Mouse (Mus musculus): ENCODE results near the gene Map4k5. TPM values are rescaled to one million over a fixed set of nuclear protein-coding genes. Genes with fewer than 3 reads are reported as not detected.

The Map4k5 gene
- polyA plus RNA-seq, 1 experiment from 2014 or later, result 42.3 TPM

DNA sequence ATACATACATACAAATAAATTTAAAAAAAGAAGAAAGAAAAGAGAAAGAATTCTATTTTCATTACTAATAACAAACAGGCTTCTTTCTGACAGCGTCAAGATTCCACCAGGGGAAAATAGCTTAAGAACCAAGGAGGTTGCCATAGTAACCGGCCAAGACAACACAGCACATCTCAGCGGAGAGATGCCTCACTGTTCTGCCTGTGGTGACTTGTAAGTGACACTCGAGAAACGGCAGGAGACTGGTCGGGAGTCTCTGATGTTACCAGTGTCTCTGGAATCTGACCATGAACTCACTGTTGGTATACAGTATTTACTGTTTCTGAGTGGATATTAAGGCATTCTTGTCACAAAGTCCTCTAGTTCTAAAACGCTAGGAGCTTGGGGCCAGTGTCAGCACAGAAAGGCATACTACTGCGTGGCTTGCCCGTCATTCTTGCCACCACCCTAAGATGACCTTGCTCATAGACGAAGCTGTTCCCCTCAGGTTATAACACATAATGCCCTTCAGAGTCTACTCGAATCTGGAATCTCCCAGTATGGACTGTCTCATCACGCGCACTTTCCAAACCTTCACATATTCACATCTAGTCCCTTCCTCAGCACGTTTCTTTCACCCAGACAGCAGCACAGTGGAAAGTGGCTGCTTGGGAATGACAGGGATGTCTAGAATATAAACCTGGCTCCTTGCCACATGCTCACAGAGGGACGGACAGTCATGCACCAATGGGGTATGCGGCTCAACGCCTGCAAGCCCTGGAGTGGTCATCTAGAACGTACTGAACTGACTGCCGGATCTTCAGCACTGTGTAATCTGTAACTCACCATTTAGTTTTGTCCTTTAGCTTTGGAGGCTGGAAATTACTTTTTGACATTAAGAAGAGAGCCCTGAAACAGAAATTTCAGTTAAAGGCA is 49.2 kb downstream of the Map4k5 start:
- H3K27ac ChIP-seq (ENCODE audit: low read depth, low read length), result no peak overlapping the region
- H3K27me3 ChIP-seq (ENCODE audit: control insufficient read depth, insufficient read depth, low read length), result no peaks in the 10 kb centered on the region
- peak; percentile 34 for DNase-seq (ENCODE audit: low spot score)
- H3K9me3 ChIP-seq (ENCODE audit: control insufficient read depth, low read length), result no peaks in the 10 kb centered on the region
- no peaks in the 10 kb centered on the region; the same call in 1 of the 2 replicates for H3K36me3 ChIP-seq (ENCODE audit: control insufficient read depth, insufficient read depth, low read length)
- no peak for ATAC-seq (ENCODE audit: insufficient read depth, low FRiP score, low TSS enrichment)
- no peak overlapping the region for H3K4me2 ChIP-seq (ENCODE audit: low read depth)
- WGBS, result 70% methylated on average over 19 of the region's 19 CpGs
- no peaks in the 10 kb centered on the region for H3K4me1 ChIP-seq (ENCODE audit: control insufficient read depth, insufficient read depth, low read length)
- H3K4me3 ChIP-seq (ENCODE audit: low read depth, low read length), result no peak overlapping the region
- no peak overlapping the region for H3K9ac ChIP-seq (ENCODE audit: low read length)

DNA sequence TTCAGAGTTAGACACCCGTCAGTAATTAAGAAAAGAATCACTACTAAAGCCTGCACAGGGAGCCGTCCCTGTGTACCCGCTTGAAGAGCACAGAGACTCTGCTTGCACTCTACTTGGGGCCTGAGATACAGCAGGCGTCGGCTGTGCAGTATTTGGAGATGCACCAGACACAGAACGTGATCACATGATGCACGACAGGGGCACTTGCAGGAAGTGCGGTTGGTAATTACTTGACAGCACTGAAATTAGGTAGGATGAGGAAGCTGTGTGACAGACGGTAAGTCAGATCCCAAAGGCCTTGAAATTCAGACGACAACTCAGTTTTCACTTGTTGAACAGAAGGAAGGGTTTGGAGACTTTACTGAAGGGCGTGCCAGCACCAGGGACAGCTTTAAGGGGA is 54.6 kb downstream of the Map4k5 start:
- Histone ChIP-seq H3K27me3 (ENCODE audit: control insufficient read depth, insufficient read depth, low read length) (no peaks in the 10 kb centered on the region), H3K27ac (ENCODE audit: low read depth, low read length) (no peak overlapping the region), H3K4me1 (ENCODE audit: control insufficient read depth, insufficient read depth, low read length) (no peaks in the 10 kb centered on the region), H3K4me3 (ENCODE audit: low read depth, low read length) (no peak overlapping the region), H3K36me3 (ENCODE audit: control insufficient read depth, insufficient read depth, low read length) (peaks cover 3% of the 10 kb centered on the region; the same call in 1 of the 2 replicates), H3K9me3 (ENCODE audit: control insufficient read depth, low read length) (no peaks in the 10 kb centered on the region), H3K4me2 (ENCODE audit: low read depth) (no peak overlapping the region), H3K9ac (ENCODE audit: low read length) (no peak overlapping the region)
- 84% methylated on average over 11 of the region's 11 CpGs for WGBS
- DNase-seq (ENCODE audit: low spot score) (no peak), ATAC-seq (ENCODE audit: insufficient read depth, low FRiP score, low TSS enrichment) (no peak)

DNA sequence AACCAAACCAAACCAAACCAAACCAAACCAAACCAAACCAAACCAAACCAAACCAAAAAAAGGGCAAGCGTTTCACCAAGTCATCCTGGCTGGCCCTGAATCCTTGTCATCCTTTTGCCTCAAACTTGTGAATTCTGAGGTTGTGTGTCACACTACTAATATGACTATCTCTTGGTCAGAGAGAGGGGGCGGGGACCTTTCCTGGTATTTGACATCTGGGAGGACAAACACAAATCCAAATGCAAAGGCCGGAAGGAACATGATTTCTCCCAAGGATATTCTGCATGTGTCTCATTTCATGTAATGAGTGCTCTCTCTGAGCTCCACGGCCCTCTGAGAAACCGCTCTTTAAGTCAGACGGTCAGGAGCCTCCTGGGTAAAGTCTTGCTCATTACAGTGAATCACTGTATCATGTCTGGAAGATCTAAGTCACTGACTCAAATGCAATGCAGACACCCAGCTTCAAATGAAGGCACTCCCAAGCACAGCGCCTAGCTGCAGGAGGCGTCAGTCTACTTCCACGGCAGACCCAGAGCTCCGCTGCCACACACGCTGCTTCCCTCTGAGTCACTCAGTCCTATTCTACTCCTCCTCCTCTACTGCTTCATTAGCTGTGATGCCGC is 58.9 kb downstream of the Map4k5 start:
- WGBS, result 91% methylated on average over 12 of the region's 12 CpGs
- H3K27ac ChIP-seq (ENCODE audit: low read depth, low read length), result no peak overlapping the region
- H3K9me3 ChIP-seq (ENCODE audit: control insufficient read depth, low read length), result no peaks in the 10 kb centered on the region
- H3K4me3 ChIP-seq (ENCODE audit: low read depth, low read length), result no peak overlapping the region
- H3K4me2 ChIP-seq (ENCODE audit: low read depth), result no peak overlapping the region
- H3K27me3 ChIP-seq (ENCODE audit: control insufficient read depth, insufficient read depth, low read length), result no peaks in the 10 kb centered on the region
- H3K4me1 ChIP-seq (ENCODE audit: control insufficient read depth, insufficient read depth, low read length), result no peaks in the 10 kb centered on the region
- H3K36me3 ChIP-seq (ENCODE audit: control insufficient read depth, insufficient read depth, low read length), result 0 out of 2 replicates have a peak, but pooled peaks cover 3% of the 10 kb centered on the region
- no peak for DNase-seq (ENCODE audit: low spot score)
- no peak overlapping the region for H3K9ac ChIP-seq (ENCODE audit: low read length)
- no peak for ATAC-seq (ENCODE audit: insufficient read depth, low FRiP score, low TSS enrichment)

DNA sequence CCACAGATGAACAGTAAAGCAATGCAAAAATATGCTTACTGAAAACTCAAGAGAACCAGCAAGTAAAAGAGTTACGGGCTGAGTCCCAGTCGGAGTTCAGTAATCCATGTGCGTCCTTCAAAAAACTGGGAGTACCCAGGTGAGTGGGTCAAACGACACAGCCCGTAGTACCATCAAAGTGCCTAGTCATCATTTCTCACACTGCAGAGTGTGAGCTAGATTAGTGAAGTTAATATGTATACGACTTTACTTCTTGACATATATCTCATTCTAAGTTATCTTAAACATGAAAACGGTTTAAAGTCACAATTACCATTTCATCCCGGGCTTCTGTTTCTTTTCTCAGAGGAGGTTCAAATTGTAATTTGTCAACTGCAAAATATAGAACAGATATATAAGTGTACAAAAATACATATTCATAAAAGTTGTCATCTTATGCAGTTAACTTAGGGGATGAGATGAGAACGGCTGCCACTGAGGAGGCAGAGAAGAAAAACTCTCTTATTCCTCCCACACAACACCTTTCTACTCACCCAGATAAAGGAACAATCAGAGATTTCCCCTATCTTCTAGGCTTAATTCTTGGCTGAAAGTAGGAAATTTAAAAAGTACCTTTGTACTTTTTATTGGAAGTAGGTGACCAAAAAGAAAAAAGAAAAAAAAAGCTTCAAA is 61.6 kb downstream of the Map4k5 start:
- peaks cover 7% of the 10 kb centered on the region; the same call in 1 of the 2 replicates for H3K36me3 ChIP-seq (ENCODE audit: control insufficient read depth, insufficient read depth, low read length)

DNA sequence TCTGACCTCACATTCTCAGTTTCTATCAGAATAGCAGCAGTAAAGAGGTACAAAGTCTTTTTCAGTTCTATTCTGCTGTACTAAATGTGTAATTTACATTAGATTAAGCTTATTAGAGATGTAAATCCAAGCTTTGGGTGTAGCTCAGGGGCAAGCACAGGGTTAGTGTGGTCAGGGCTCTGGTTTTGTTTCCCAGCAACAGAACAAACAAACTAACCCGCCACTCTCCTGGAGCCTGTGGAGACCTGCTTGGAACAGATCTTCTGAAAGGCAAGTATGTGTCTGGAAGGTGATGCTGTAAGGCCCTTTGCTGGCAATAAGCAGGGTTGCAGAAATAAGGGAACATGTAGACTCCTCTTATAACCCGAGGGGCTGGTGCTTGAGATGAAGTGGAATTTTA is 64.8 kb downstream of the Map4k5 start:
- peaks cover 7% of the 10 kb centered on the region; the same call in 1 of the 2 replicates for H3K36me3 ChIP-seq (ENCODE audit: control insufficient read depth, insufficient read depth, low read length)
- H3K27me3 ChIP-seq (ENCODE audit: control insufficient read depth, insufficient read depth, low read length), result no peaks in the 10 kb centered on the region
- DNase-seq (ENCODE audit: low spot score) (no peak), ATAC-seq (ENCODE audit: insufficient read depth, low FRiP score, low TSS enrichment) (no peak)
- no peaks in the 10 kb centered on the region for H3K4me1 ChIP-seq (ENCODE audit: control insufficient read depth, insufficient read depth, low read length)
- no peak overlapping the region for H3K4me3 ChIP-seq (ENCODE audit: low read depth, low read length)
- 81% methylated on average over 2 of the region's 2 CpGs for WGBS
- no peak overlapping the region for H3K27ac ChIP-seq (ENCODE audit: low read depth, low read length)
- H3K9ac ChIP-seq (ENCODE audit: low read length), result no peak overlapping the region
- no peak overlapping the region for H3K4me2 ChIP-seq (ENCODE audit: low read depth)
- no peaks in the 10 kb centered on the region for H3K9me3 ChIP-seq (ENCODE audit: control insufficient read depth, low read length)

More for the DNA sequence above, 61.6 kb downstream of the Map4k5 start:
- DNase-seq (ENCODE audit: low spot score), result no peak
- H3K4me2 ChIP-seq (ENCODE audit: low read depth), result no peak overlapping the region
- H3K9me3 ChIP-seq (ENCODE audit: control insufficient read depth, low read length), result no peaks in the 10 kb centered on the region
- H3K4me1 ChIP-seq (ENCODE audit: control insufficient read depth, insufficient read depth, low read length), result no peaks in the 10 kb centered on the region
- H3K27ac ChIP-seq (ENCODE audit: low read depth, low read length), result no peak overlapping the region
- no peak for ATAC-seq (ENCODE audit: insufficient read depth, low FRiP score, low TSS enrichment)
- H3K4me3 ChIP-seq (ENCODE audit: low read depth, low read length), result no peak overlapping the region
- 93% methylated on average over 9 of the region's 9 CpGs for WGBS
- H3K9ac ChIP-seq (ENCODE audit: low read length), result no peak overlapping the region
- H3K27me3 ChIP-seq (ENCODE audit: control insufficient read depth, insufficient read depth, low read length), result no peaks in the 10 kb centered on the region

DNA sequence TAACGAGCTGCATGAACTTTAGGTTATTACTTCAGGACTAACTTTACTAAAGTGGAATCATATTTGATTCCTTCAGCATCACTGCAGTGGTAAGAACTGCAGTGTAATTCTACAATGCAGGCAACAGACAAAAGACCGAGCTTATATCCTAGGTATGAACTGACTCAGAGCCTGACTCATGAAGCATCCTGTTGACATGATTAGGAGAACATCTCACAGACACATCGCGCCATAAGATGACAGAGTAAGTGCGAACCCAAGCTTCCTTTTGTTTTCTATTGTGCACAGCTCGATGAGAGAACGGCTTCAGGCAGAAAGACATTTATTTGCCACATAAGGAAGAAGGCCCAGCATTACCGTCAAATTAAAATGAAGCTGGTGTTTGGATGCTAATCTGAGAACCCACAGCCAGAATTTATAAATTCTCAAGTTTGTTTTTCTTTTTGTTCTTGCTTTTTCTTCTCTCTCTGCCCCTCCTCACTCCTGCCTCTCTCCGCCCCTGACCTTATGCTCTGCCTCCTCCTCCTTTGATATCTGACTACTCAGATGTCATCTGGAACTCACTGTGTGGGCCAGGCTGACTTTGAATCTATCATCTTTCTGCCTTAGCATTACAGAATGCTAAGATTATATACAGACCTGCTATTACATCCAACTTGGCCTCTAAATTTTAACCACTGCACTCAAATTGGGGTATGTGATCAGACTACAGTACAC is 68.0 kb downstream of the Map4k5 start:
- no peak overlapping the region for H3K9ac ChIP-seq (ENCODE audit: low read length)
- WGBS, result 88% methylated on average over 9 of the region's 9 CpGs
- H3K36me3 ChIP-seq (ENCODE audit: control insufficient read depth, insufficient read depth, low read length), result peaks cover 16% of the 10 kb centered on the region
- H3K9me3 ChIP-seq (ENCODE audit: control insufficient read depth, low read length), result no peaks in the 10 kb centered on the region
- H3K4me3 ChIP-seq (ENCODE audit: low read depth, low read length), result no peak overlapping the region
- H3K4me1 ChIP-seq (ENCODE audit: control insufficient read depth, insufficient read depth, low read length), result no peaks in the 10 kb centered on the region
- ATAC-seq (ENCODE audit: insufficient read depth, low FRiP score, low TSS enrichment) (no peak), DNase-seq (ENCODE audit: low spot score) (no peak)
- H3K27me3 ChIP-seq (ENCODE audit: control insufficient read depth, insufficient read depth, low read length), result no peaks in the 10 kb centered on the region
- no peak overlapping the region for H3K4me2 ChIP-seq (ENCODE audit: low read depth)
- no peak overlapping the region for H3K27ac ChIP-seq (ENCODE audit: low read depth, low read length)

DNA sequence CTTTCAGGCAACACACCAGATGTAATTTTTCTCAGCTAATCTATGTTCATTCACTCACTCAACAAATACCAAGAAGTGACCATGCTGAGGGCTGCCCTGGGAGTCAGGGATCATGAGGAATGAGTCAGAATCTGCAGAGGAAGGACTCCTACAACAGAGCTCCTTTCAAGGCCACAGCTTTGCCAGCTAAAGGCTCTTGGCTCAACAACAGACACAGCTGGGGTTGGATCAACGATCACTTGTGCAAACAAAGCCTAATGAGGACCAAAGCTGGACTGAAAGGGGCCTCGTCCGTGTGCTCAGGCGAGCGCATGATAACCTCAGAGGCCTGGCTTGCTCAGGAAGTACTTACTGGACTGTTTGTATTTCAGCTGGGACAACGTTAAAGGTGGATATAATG is 78.7 kb downstream of the Map4k5 start:
- ATAC-seq (ENCODE audit: insufficient read depth, low FRiP score, low TSS enrichment), result no peak
- no peak overlapping the region for H3K27ac ChIP-seq (ENCODE audit: low read depth, low read length)

DNA sequence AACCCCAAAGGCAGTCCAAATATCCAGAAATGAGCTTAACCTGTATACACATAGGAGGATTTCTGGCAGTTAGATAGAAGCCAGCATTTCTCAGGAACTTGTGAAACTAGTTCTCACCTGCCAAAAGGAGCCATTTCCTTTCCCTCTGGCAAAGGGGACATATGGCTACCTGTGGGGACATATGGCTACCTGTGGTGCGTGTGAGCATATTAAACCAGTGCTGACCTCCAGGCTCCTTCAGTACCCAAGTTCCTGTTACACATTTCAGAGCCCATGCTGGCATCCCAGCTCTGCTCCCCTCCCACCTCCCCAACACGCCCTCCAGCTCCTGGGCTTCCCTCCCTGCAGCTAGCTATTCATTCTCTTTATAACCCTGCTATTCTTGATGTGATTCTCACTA is 79.4 kb downstream of the Map4k5 start:
- no peak overlapping the region for H3K4me2 ChIP-seq (ENCODE audit: low read depth)
- H3K36me3 ChIP-seq (ENCODE audit: control insufficient read depth, insufficient read depth, low read length), result peaks cover 2% of the 10 kb centered on the region; the same call in 1 of the 2 replicates
- H3K4me1 ChIP-seq (ENCODE audit: control insufficient read depth, insufficient read depth, low read length), result no peaks in the 10 kb centered on the region
- H3K9me3 ChIP-seq (ENCODE audit: control insufficient read depth, low read length), result no peaks in the 10 kb centered on the region
- H3K27me3 ChIP-seq (ENCODE audit: control insufficient read depth, insufficient read depth, low read length), result no peaks in the 10 kb centered on the region
- no peak overlapping the region for H3K27ac ChIP-seq (ENCODE audit: low read depth, low read length)
- ATAC-seq (ENCODE audit: insufficient read depth, low FRiP score, low TSS enrichment) (no peak), DNase-seq (ENCODE audit: low spot score) (no peak)
- H3K4me3 ChIP-seq (ENCODE audit: low read depth, low read length), result no peak overlapping the region
- WGBS, result 48% methylated on average over 2 of the region's 2 CpGs
- H3K9ac ChIP-seq (ENCODE audit: low read length), result no peak overlapping the region

More for the DNA sequence above, 78.7 kb downstream of the Map4k5 start:
- peak; percentile 22 for DNase-seq (ENCODE audit: low spot score)
- Histone ChIP-seq H3K4me3 (ENCODE audit: low read depth, low read length) (no peak overlapping the region), H3K9me3 (ENCODE audit: control insufficient read depth, low read length) (no peaks in the 10 kb centered on the region), H3K9ac (ENCODE audit: low read length) (no peak overlapping the region), H3K4me1 (ENCODE audit: control insufficient read depth, insufficient read depth, low read length) (no peaks in the 10 kb centered on the region), H3K36me3 (ENCODE audit: control insufficient read depth, insufficient read depth, low read length) (no peaks in the 10 kb centered on the region; the same call in 1 of the 2 replicates), H3K27me3 (ENCODE audit: control insufficient read depth, insufficient read depth, low read length) (no peaks in the 10 kb centered on the region), H3K4me2 (ENCODE audit: low read depth) (no peak overlapping the region)
- WGBS, result 26% methylated on average over 6 of the region's 6 CpGs
